Mouse (Mus musculus): ENCODE results near the gene Zfyve16.
A peak's percentile ranks its signal among the peaks of the same experiment; 100 is the strongest.

Zfyve16 gene

DNA sequence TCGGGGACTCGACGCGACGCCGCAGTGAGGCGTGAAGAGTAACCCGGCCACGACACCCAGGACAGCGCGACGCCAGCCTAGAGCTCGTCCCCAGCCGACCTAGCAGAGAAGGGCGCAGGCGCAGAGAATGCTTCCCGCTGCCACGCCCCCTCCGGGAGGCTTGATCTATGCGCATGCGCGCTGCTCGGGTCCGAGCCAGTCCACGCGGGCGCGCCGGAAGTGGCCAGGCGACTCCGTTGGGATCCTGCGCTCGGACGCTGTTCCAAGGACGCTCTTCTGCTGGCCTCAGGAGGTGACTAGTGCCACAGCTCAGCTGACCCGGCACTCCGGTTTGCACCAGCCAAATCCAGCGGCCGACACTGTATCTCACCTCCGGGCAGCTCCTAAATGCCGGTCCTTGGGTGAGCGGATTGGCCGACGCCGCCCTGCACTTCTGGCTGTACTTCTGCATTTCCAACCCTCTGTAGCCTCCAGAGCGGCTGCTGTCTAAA, at the start of gene Zfyve16:
Gene Zfyve16, minus strand, starts transcription at position 148 of the 491 bp plus-strand sequence.
- peak; percentile 94 to 95 for DNase-seq

DNA sequence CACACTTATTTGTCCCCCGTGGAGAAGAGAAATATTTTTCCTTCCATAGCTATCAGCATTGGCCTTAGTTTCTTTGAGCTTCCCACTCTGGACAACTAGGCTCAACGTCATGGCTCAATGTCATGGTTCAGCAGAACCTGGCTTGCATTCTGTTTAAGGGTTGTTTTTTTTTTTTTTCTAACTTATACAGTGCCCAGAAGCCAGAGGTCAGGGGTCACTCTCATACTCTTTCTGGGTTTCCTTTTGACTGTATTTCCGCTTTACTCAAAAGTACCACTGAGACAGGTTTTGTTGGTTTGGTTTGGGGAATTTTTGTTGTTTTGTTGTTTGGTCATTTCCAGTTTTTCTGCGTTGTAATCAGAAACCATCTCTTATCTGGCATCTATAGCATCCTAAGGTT, 47.5 kb upstream of the Zfyve16 start:
- DNase-seq = no peak

DNA sequence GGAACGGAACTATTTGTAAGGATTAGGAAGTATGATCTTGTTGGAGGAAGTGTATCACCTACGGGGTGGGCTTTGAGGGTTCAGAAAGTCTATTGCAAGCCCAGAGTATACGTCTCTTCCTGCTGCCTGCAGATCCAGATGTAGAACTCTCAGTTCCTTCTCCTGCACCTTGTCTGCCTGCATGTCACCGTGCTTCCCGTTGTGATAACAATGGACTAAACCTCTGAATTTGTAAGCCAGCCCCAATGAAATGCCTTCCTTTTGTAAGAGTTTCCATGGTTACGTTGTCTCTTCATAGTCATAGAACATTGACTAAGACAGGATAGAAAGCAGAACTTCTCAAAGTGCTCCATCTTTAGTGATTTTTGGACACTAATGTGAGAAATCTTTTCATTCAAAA, 46.0 kb upstream of the Zfyve16 start:
- no peak for DNase-seq

DNA sequence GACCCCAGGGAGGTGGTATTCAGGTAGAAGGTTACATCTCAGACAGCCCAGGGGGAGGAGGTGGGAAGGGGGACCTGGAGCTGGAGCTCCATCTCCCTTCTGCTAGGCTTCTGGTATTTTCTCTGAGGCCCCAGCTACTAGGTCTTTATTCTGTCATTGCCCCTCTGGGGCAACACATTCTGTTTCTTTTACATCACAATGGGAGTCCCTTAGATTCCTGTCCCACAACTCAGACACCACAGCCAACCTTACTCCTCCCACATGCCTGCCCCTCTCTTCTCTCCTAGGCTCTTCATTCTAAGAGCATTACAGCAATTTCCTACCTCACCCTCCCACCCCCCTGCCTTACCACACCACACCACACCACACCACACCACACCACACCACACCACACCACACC, 45.4 kb upstream of the Zfyve16 start, which contains the start of gene Spz1:
Gene Spz1, minus strand, starts transcription at position 101 of the 400 bp plus-strand sequence.
- DNase-seq = no peak

DNA sequence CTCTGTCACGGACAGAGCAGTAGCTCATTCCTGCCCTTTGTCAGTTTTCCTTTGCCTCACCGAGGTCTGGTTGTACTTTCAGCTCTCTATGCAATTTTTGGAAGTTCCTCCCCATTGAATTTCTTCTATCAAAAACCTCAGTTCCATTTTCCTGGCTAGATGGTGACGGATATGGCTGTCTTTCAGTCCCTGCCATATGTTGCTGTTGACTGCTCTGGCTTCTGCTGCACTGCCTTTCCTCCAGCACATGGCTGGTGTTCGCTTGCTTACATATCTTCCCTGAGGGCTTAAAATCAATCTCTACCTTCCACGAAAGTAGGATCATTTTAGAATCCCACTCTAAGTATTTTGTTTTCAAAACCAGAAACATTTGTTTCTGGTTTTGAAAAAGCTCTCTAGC, 28.8 kb upstream of the Zfyve16 start:
- no peak for DNase-seq

DNA sequence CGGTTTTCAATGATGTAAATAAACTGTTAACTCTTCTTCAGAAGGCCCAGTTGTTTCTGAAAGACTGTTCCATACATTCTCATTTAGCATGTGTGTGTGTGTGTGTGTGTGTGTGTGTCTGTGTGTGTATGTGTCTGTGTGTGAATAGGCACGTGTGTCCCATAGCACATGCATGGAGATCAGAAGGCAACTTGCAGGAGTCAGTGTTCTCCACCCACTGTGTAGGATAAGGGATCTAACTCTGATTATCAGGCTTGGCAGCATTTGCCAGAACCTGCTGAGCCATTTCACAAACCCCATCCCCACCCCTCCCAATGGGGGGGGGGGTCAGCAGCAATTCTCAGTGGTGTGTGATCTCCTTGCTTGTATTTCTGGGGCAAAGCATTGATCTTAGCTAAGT, 26.6 kb upstream of the Zfyve16 start:
- no peak for DNase-seq

DNA sequence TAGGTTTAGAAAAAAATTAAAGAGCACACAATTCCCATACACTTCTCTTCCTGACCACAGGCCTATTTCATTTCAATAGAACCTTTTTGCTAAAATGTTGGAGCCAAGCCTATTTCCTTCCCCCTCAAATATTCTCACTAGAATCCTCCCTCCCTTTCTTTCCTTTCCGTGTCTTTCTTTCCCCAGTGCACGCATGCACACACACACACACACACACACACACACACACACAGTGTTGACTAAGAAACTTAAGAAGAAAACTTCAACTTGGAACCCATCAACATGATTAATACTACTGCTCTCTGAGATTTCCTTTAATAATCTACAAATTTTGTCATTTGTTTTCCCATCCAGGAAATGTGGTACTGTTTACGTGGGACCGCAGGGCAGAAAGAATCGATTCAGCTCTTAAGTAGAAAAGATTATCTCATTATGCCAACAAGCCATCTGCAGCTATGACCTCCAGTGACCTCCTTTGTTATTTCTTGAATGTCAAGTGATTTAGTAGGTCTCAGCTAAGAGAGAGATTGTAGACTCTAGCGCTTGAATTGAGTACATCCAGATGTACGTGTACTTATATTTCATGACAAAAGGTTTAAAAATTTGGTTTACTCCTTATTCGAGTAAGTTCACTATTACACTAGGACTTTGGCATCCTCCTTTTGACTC, 25.9 kb upstream of the Zfyve16 start:
- no peak for DNase-seq

DNA sequence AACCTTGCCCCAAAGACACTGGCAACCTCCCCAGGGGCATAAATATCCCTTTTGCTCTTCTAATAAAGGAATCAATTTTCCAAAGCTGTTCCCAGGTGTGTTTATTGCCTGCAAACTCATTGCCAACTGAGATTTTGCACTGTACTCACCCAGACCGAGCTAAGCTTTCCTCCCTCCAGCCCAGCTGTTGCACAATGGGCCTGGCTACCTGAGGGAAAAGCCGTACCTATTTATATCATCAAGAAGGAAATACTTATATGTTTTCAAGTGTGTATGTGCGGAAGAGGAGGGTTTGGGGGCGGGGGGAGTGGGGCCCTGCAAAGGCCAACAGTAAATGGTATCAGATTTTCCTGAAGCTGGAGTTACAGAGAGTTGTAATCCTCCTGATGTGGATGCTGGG, 16.4 kb upstream of the Zfyve16 start:
- DNase-seq = peak in 1 of 2 experiments; percentile 7

DNA sequence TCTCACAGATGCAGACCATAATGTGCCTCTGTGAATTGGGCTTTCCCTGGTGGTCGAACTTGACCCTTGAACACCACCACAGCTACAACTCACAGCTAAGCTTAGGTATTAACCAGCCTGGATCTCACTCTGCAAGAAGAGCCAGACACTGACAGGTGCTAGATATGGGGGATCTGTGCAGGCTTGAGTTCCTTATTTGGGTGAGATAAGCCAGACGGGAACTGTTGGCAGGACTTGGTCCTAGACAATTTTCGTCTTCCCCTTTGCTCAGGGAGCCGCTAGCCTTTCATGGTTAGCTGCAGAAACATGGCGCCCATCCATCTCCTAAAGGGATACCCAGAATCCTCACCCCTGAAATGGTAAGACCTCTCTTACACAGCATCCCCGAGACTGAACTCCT, 10.3 kb upstream of the Zfyve16 start:
- no peak for DNase-seq

DNA sequence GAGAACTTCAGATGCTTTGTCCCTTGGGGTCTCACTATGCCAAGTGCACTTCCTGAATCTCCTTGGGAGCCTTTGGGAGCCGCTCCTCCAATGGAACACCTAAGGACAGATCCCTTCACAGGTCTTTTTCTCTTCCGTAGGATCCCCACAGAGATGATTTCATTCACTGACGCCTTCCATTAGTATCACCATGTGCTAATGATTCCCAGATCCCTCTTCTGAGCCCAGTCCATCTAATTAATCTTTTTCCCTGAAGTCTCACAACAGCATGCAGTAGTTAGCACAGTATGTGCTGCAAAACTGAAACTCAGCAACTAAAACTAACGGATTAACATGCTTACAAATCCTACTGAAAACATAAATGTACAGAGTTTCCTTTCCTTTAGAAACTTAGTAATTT, 8.5 kb upstream of the Zfyve16 start:
- DNase-seq = no peak

DNA sequence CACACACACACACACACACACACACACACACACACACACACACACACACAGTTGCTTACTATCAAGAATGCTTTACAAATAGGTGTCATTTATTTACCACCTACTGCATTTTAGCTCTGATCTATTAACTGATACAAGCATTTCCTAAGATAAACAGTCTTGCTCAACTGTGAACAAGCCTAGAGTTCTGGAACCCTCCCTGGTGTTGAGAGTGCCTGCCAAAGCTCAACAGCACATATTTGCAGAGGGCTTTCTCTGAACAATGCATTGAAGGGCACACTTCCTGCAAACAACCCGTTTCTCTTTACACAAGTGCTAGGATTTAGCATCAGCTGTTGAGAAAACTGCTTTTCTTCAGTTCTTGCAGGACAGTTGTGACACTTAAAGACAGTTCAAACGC, 3.1 kb upstream of the Zfyve16 start:
- peak; percentile 36 to 39 for DNase-seq

DNA sequence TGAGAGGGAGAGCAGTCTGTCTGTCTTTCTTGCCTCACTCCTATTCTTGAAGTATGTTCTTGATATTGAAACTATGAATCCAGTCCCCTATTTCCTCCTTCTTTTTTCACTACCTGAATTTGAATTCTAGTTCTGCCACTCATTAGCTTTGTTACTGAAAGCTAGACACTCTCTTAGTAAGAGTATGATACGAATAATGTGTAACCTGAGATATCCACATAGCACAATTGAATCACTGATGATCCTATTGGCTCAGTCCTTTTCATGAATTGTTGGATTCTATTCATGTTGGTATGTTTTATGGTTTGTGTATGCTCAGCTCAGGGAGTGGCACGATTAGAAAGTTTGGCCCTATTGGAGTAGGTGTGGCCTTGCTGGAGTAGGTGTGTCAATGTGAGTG, 1.5 kb upstream of the Zfyve16 start:
- no peak for DNase-seq

DNA sequence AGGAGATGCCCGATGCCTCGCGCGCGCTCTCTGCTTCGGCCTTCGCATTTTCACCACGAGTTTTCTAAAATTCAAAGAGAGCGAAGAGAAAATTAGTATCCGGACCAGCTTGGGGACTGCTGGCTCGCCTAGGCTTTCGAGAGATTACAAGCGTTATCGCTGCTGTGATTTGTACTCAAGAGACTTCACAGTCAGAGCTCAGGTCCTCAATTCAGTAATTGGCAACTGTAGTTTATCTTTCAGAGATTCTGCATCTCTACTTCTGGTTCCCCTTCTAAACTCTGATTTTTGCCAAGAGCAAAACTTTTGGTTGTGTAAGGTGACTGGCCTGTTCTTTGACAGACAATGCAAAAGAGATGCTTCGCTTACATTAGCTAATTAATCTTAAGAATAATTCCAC, 569 bp upstream of the Zfyve16 start:
- no peak for DNase-seq

DNA sequence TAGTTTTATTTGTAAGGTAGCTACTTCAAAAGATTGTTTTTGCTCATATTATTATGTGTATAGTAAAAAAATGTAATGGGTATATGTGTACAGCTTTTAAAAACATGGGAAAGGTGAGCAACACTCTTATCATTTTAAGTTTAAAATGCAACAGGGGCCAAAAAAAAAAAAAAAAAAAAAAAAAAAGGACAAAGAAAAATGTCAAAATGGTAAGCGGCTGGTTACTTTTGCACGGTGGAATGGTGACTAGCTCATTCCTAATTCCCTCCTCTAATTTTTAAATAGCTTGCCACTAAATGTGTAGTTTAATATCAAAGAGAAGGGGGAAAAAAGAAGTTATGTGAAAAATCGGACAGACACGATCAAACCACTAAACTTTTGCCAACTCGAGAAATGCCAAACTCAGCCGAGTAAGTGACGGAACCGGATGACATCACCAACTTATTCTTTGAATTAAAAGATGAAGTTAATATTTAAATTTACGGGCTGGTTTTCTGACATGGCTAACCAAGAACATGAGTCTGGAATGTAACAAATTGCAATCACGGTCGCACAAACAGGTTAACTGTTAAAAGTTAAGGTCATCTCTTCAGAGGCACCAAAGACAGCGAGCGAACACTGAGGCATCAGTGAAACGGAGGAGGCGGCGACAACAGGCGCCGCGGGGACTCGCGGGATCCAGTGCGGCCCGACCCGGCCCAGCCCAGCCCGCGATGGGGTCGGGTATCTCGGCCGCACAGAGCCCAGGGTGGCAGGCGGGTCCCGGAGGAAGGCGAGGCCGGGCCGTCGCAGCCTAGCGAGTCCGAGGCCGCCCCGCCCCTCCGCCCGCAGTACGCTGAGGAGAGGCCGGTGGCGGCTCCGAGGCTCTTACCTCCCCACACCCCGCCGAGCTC, 594 bp downstream of the Zfyve16 start:
- no peak for DNase-seq

DNA sequence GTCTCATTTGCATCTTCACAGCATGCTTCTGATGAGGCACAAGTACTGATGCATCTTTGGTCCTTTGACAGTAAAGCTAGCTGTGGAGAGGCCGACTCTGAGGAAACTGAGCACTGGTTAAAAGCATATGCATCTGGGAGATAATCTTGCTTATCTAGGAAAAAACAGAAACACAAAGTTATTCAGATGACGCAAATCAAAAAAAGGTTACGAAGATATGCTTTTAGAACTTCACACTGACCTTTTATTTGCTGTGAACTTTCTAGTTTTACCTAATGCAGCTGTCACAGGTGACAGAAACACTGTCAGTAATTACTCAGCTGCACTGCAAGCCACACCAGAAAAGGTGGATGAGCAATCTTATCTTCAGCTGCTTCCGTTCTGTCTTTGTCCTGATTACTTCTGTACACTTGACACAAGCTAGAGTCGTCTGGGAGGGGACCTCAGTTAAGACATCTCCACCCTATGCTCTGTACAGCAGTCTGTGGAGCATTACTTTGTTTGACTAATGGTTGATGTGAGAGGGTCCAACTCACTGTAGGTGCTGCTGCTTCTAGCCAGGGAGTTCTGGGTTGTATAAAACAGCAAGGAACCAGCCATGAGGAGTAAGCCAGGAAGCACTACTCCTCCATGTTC, 7.4 kb downstream of the Zfyve16 start:
- DNase-seq = no peak

DNA sequence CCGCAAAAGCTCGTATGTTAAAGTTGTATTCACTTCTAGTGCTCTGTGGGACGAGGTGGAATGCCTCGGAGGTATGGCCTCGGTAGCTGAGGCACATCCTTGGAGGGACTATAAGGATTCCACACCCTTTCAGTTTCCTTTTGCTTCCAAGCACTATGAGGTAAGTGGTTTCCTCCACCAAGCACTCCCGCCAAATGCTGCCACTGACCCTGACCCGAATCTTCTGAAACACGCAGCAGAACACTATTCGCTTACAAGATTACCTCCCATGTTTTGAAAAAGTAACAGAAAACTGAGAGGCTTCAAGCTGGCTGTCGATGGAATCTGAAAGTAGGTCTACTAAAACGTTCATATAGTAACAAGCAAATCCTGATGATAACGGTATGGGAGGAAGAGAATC, 25.8 kb downstream of the Zfyve16 start:
- DNase-seq = no peak

DNA sequence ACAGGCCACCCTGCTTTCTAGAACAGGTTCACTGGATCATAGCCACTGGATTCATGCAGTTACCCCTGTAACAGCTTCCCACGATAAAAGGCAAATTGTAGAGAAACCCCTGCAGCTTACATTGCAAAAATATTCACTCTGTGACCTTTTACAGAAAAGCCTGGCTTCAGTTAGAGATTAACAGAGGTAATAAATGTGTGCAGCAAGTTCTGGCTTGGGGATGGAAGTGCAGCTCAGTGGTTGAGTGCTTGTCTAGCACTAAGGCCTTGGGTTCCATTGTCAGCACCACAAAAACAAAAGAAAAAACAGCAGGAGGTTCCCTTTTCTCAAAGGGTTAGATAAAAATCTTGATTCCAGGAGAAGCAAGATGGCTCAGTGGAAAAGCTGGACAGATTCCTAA, 38.7 kb downstream of the Zfyve16 start:
- DNase-seq = no peak

DNA sequence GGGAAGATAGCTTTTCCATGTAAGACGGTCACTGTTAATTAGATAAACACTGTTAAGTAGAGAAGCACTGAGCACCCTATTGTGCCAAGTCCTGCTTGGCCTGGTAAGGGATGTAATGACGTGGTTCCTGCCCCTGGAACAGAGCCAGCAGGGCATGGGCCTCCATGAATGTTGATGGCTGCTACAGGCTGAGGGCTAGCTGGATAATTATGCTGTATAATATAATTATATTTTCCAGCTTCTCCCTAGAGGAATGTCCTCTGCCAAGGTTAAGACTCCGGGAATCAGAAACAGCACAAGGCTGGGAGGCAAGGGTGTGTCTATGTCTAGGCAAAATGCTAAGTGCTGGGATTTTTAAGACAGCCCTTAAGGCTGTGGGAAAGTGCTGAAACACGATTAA, 39.9 kb downstream of the Zfyve16 start:
- DNase-seq = no peak

DNA sequence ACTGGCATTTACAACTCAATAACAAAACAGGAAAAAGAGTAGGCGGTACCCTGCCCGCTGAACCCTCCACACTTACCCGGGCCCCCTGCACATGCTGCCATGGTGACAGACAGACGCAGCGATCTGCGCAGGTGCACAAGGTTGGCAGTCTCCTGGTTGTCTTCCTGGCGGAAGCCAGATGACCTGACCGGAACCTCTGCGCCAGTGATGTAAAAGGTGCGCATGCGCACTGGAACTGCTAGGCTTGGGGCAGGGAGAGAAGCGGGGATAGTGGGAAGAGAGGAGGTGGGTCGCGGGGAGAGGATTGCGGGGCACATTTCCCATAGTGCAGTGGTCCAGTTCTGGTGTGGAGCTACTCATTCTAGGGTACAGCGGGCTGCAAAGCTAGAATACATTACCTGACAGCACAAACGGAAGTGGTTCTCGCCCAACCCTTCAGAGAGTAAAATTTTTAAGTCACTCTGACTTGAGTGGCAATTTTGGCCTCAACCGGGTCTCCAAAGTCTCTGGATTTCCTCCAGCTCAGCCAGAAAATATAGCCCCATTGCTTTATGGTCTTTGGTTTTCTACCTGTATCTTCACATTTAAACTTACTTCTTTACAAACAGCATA, 46.7 kb downstream of the Zfyve16 start, which contains the start of gene Fam151b:
Gene Fam151b, minus strand, starts transcription at position 164 of the 612 bp plus-strand sequence.
- peak; percentile 93 to 95 for DNase-seq

DNA sequence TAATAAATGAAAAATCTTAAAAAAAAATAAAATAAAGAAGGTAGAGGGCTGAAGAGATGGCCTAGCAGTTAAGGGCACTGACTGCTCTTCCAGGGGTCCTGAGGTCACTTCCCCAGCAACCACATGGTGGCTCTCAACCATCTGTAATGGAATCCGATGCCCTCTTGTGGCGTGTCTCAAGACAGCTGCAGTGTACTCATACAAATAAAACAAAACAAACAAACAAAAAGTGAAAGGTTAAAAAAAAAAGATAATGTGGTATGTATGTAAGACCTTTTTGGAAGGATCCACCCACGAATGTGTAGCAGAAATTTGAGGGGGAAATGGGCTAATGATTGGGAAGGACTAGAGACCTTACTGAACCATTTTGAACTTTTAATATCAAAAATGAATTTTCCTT, 47.3 kb downstream of the Zfyve16 start:
- peak; percentile 46 to 57 for DNase-seq

DNA sequence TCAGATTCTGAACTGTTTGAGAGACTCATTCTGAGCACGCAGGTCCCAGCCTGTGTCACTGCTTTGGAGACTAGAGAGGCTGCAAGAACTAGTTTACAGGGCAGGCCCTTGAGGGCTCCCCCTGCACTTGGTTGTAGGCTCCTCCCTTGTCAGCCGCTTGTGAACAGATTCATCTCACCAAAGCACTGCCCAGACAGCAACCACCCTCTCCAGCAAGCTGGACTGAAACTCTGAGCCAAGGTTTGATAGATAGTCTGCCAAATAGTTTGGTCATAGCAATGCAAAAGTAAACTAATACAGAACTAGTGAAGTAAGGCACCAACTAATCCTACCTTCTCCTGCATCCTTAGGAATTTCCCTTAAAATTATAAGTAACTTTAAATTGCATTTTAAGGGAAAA, 60.5 kb downstream of the Zfyve16 start:
- DNase-seq = no peak

DNA sequence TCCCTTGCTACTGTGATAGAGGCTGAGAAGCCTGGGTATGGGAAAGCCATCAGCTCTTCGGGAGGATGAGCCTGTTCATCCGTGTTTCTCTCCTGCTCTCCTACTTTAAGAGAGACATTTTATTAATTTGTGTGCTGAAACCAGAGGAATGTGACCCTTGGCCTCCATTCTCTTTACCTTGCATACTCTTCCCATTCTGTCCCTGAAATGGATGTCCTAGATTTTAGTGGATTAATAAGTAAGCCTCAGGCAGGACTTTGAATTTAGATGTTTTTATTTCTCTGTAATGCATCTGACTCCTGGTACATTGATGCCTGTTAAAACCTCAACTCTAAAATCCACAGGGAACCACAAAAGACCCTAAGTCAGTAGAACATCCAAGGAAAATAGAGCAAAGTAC, 61.3 kb downstream of the Zfyve16 start:
- no peak for DNase-seq

DNA sequence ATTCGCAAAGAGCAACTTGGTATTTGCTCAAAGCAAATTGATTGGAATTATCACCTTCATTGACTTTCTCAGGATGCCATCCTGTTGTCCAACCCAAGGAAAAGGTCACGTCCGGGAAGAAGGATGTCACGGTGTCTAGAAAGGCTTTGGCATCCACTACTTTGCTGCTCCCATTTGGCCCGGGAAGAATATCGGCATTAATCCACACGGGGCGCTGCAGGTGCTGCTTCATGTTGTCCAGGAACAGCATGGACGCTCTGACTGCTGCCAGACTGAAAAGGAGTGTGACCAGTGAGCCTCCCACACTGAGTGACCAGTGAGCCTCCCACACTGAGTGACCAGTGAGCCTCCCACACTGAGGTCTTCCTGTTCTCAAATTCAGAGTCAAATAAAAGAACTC, 62.8 kb downstream of the Zfyve16 start:
- DNase-seq = no peak

Measured in lung, adult 18-20 months (tissue).